Mouse (Mus musculus) heart, postnatal 0 days (tissue): ENCODE data around the gene Actr3. TPM values are rescaled to one million over a fixed set of nuclear protein-coding genes. Genes with fewer than 3 reads are reported as not detected.

Source experiments
- ATAC-seq: fragments of 200-750 bp; cut with Nextera tagmentation; 2 replicates; pipeline ENCODE4 v1.8.0; 2017; ENCODE audit warnings: low read depth, moderate number of reproducible peaks, moderate library complexity; ENCODE audit not compliant: insufficient read depth
- DNase-seq: peaks from one replicate; pipeline ENCODE4 v3.0.0-alpha.2; 2016; ENCODE audit warnings: low spot score
- H3K27ac ChIP-seq: fragments of 300-500 bp; sonication (generic); 2 replicates; pipeline ENCODE4 v1.5.1; 2014; ENCODE audit warnings: low read depth, mild to moderate bottlenecking
- H3K27me3 ChIP-seq: fragments of 300-500 bp; sonication (generic); 2 replicates; pipeline ENCODE4 v1.6.1; 2014; ENCODE audit warnings: low read length, mixed read lengths; ENCODE audit not compliant: control insufficient read depth, insufficient read depth
- H3K36me3 ChIP-seq: fragments of 300-500 bp; sonication (generic); replicated peaks from 2 replicates; pipeline ENCODE4 v1.6.1; 2014; ENCODE audit warnings: low read length, mixed read lengths; ENCODE audit not compliant: control insufficient read depth, insufficient read depth
- H3K4me1 ChIP-seq: fragments of 300-500 bp; sonication (generic); 2 replicates; pipeline ENCODE4 v1.6.1; 2014; ENCODE audit warnings: antibody characterized with exemption; ENCODE audit not compliant: control insufficient read depth, insufficient read depth
- H3K4me2 ChIP-seq: fragments of 300-500 bp; sonication (generic); 2 replicates; pipeline ENCODE4 v1.6.1; 2014; ENCODE audit warnings: low read depth, mild to moderate bottlenecking, low read length, moderate library complexity
- H3K4me3 ChIP-seq: fragments of 300-500 bp; sonication (generic); 2 replicates; pipeline ENCODE4 v1.5.1; 2014; ENCODE audit warnings: low read depth, low read length
- H3K9ac ChIP-seq: fragments of 300-500 bp; sonication (generic); replicated peaks from 2 replicates; pipeline ENCODE4 v1.6.1; 2014; ENCODE audit warnings: low read depth, low read length, mixed read lengths
- H3K9me3 ChIP-seq: fragments of 300-500 bp; sonication (generic); replicated peaks from 2 replicates; pipeline ENCODE4 v1.6.1; 2016; ENCODE audit warnings: low read length; ENCODE audit not compliant: control insufficient read depth
- CTCF ChIP-seq: IDR thresholded peaks from 2 replicates; pipeline ENCODE4 v1.5.1; 2016; ENCODE audit warnings: antibody characterized with exemption, control low read depth, low read depth
- EP300 ChIP-seq: IDR thresholded peaks from 2 replicates; pipeline ENCODE4 v1.6.1; 2016; ENCODE audit warnings: antibody characterized with exemption, low read depth
- WGBS: fragments of 180-500 bp; shearing (Covaris S2); extraction: QIAGEN DNeasy Blood & Tissue Kit; methylation state at CpG from one replicate; pipeline ENCODE4 v1.1.7; 2014; 5-methylcytosine and 5-hydroxymethylcytosine counted together
- polyA plus RNA-seq: library from polyadenylated mRNA; unstranded; fragments of >200 nt; fragmentation: Nextera tagmentation; extraction: Ambion mirVana; gene quantifications from 2 replicates; pipeline ENCODE4 v1.2.1, GENCODE M21; 2015
- total RNA-seq: library from RNA; depleted of rRNA; stranded (reverse); fragments of >200 nt; gene quantifications from 2 replicates; pipeline ENCODE4 v1.2.3, GENCODE M21; 2014; ENCODE audit warnings: low replicate concordance; rRNA removed

Gene Actr3
- total and polyA plus RNA-seq, 2 experiments from 2014 or later = 208 to 287 TPM

DNA sequence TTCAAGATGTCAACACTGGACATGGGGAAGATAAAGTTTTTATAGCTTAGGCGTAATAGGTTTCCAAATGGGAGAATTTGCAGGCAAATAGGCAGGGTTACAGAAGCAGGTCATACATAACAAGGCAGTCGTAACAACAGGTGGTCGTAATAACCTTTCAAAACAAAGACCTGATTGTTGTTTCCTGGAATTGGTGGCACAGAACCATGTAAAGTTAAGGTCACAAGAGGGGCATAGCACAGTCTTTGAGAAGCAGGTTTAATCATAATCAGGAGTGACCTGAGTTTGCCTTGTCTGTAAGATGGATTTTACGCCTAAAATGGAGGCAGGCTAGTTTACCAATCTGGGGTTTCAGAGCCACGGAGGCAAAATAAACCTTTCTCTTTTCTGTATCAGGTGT lies 84.7 kb downstream of the Actr3 start:
- H3K9ac ChIP-seq = no peak overlapping the region
- H3K4me3 ChIP-seq = no peak overlapping the region
- DNase-seq = no peak
- TF ChIP-seq EP300 = no peak
- TF ChIP-seq CTCF = no peak
- H3K9me3 ChIP-seq = no peaks in the 10 kb centered on the region
- no peak overlapping the region for H3K27ac ChIP-seq
- no peaks in the 10 kb centered on the region for H3K27me3 ChIP-seq
- 72% methylated on average over 5 of the region's 5 CpGs for WGBS
- no peak overlapping the region for H3K4me2 ChIP-seq
- H3K4me1 ChIP-seq = no peaks in the 10 kb centered on the region
- no peaks in the 10 kb centered on the region for H3K36me3 ChIP-seq
- ATAC-seq = no peak

DNA sequence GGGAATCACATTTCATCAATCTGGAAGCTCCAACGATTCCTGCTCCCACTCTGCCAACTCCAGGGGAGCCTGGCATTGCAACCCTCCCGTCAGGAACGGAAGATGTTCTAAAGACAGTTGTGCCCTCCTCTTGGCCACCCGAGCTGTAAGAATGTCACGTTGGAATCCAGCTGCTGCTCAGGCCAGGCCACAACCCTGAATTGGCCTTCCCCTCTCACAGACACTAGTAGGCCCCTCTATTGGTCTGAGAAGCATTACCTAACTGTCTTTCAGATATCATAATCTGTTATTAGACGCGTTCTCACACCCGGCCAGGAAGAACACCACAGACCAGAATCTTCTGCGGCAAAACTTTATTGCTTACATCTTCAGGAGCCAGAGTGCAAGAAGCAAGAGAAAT lies 89.7 kb downstream of the Actr3 start:
- no peak for TF ChIP-seq EP300
- TF ChIP-seq CTCF = no peak
- Histone ChIP-seq H3K4me3 (no peak overlapping the region), H3K9ac (no peak overlapping the region), H3K27me3 (no peaks in the 10 kb centered on the region), H3K4me1 (no peaks in the 10 kb centered on the region), H3K9me3 (no peaks in the 10 kb centered on the region), H3K27ac (no peak overlapping the region), H3K4me2 (no peak overlapping the region), H3K36me3 (no peaks in the 10 kb centered on the region)
- DNase-seq = no peak
- no peak for ATAC-seq
- 85% methylated on average over 9 of the region's 9 CpGs for WGBS

DNA sequence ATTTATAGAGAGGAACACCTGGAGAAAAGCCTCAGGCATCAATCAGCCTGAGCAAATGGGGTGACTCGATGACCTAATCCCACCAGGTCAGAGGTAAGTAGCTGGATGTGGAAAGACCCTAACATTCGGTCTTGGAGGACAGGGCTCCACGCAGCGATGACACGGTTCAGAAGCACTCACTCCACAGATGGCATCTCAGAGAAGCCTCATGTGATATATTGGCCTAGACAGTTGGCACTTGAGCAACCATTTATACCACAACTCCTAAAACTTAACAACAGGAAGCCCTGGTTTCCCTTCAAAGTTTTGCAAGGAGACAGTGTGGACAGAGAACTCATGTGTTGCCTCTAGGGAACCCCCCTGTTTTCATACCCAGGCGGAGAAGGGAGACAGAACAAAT lies 90.1 kb downstream of the Actr3 start:
- Histone ChIP-seq H3K4me3 (no peak overlapping the region), H3K4me1 (no peaks in the 10 kb centered on the region), H3K4me2 (no peak overlapping the region), H3K36me3 (no peaks in the 10 kb centered on the region), H3K9ac (no peak overlapping the region), H3K27me3 (no peaks in the 10 kb centered on the region), H3K27ac (no peak overlapping the region), H3K9me3 (no peaks in the 10 kb centered on the region)
- WGBS = 83% methylated on average over 6 of the region's 6 CpGs
- ATAC-seq (no peak), DNase-seq (no peak)
- TF ChIP-seq EP300 (no peak), CTCF (no peak)

DNA sequence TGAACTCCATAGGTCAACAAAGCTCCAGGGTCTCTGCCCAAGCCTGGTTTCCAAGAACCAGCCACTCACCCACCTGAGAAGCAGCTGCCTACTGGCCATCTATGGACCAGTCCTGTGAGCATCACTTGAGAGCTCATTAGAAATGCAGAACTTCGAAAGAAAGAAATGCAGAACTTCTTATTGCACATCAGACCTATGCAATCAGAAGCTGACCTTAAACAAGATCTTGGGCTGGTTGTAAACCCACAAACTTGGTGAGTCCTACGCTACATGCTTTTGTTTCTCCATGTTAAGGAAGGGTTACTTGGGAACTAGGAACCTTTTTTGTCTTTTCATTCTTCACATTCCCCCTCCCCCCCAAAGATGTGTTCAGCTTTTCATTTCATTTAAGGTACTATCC lies 92.4 kb downstream of the Actr3 start:
- no peak overlapping the region for H3K9ac ChIP-seq
- TF ChIP-seq CTCF (no peak), EP300 (no peak)
- no peak overlapping the region for H3K4me2 ChIP-seq
- no peak overlapping the region for H3K27ac ChIP-seq
- H3K9me3 ChIP-seq = no peaks in the 10 kb centered on the region
- ATAC-seq (no peak), DNase-seq (no peak)
- no peak overlapping the region for H3K4me3 ChIP-seq
- no peaks in the 10 kb centered on the region for H3K4me1 ChIP-seq
- no peaks in the 10 kb centered on the region for H3K27me3 ChIP-seq
- no peaks in the 10 kb centered on the region for H3K36me3 ChIP-seq
- 56% methylated on average over 2 of the region's 2 CpGs for WGBS

Other genes starting within 250 kb of the Actr3 start
- 67.3 and 78.8 TPM in 2 replicates for gene Slc35f5, start 124.9 kb upstream of the Actr3 start, total RNA-seq
- gene Slc35f5, start 124.9 kb upstream of the Actr3 start, polyA plus RNA-seq = 80.8 and 99.2 TPM in 2 replicates
- 0.27 and 1.1 TPM in 2 replicates for gene Gpr39, start 241.3 kb upstream of the Actr3 start, total RNA-seq
- 0.62 and 1.1 TPM in 2 replicates for gene Gpr39, start 241.3 kb upstream of the Actr3 start, polyA plus RNA-seq